Mouse (Mus musculus) lung, embryonic 15.5 days (tissue): Measurements from ENCODE around the gene Asic4. TPM values are rescaled to one million over a fixed set of nuclear protein-coding genes. Genes with fewer than 3 reads are reported as not detected.

Experiments
- ATAC-seq: fragments of 200-750 bp; cut with Nextera tagmentation; 2 replicates; pipeline ENCODE4 v1.8.0; 2017; ENCODE audit warnings: moderate number of reproducible peaks, borderline replicate concordance; ENCODE audit not compliant: low FRiP score, low TSS enrichment; ENCODE audit errors: extremely low read depth
- H3K27ac ChIP-seq: fragments of 300-500 bp; sonication (generic); 2 replicates; pipeline ENCODE4 v1.5.1; 2015; ENCODE audit warnings: moderate library complexity, mild to moderate bottlenecking, inconsistent platforms
- H3K27me3 ChIP-seq: fragments of 300-500 bp; sonication (generic); 2 replicates; pipeline ENCODE4 v1.6.1; 2015; ENCODE audit warnings: inconsistent platforms
- H3K36me3 ChIP-seq: fragments of 300-500 bp; sonication (generic); 2 replicates; pipeline ENCODE4 v1.6.1; 2015; ENCODE audit warnings: inconsistent platforms
- H3K4me1 ChIP-seq: fragments of 300-500 bp; sonication (generic); 2 replicates; pipeline ENCODE4 v1.6.1; 2015; ENCODE audit warnings: inconsistent platforms
- H3K4me2 ChIP-seq: fragments of 300-500 bp; sonication (generic); 2 replicates; pipeline ENCODE4 v1.6.1; 2015; ENCODE audit warnings: inconsistent platforms, mild to moderate bottlenecking, moderate library complexity
- H3K4me3 ChIP-seq: fragments of 300-500 bp; sonication (generic); 2 replicates; pipeline ENCODE4 v1.5.1; 2015; ENCODE audit warnings: mild to moderate bottlenecking, inconsistent platforms
- H3K9ac ChIP-seq: fragments of 300-500 bp; sonication (generic); 2 replicates; pipeline ENCODE4 v1.6.1; 2015; ENCODE audit warnings: inconsistent platforms
- H3K9me3 ChIP-seq: fragments of 300-500 bp; sonication (generic); 2 replicates; pipeline ENCODE4 v1.6.1; 2016; ENCODE audit warnings: inconsistent platforms
- WGBS: fragments of 180-500 bp; shearing (Covaris S2); methylation state at CpG from one replicate; pipeline ENCODE4 v1.1.7; 2015; 5-methylcytosine and 5-hydroxymethylcytosine counted together
- polyA plus RNA-seq: library from polyadenylated mRNA; unstranded; fragments of >200 nt; fragmentation: Nextera tagmentation; extraction: Ambion mirVana; gene quantifications from 2 replicates; pipeline ENCODE4 v1.2.1, GENCODE M21; 2015

Asic4 gene
- polyA plus RNA-seq, 1 experiment from 2014 or later = 0.26 TPM

DNA sequence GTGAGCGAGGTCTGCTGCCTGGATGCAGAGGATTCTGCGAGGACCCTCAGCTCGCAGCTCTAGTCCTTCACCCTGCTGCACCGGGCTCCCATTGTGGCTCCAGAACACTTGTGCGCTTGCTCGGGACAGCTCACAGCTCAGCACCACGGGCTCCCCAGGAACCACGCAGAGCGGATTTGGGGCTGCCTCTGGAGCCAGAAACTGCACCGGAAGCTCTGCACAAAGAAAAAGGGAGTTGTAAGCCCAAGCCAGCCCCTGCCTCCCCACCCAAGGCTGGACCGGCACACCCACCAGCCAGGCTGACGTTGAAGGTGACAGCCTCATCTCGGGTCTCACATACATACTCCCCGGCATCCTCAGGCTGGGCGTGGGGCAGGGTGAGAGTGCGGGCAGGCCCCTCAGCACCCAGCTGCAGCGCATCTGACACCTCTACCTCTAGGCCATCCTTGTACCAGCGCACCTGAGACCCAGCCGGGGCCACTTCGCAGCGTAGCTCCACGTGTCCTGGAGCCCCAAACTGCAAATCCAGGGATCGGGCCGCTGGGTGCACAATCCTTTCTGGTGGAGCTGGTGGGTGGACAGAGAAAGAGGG, 42.4 kb downstream of the Asic4 start:
- H3K4me1 ChIP-seq = peaks cover 7% of the 10 kb centered on the region; the same call in 1 of the 2 replicates
- no peak for ATAC-seq
- no peak overlapping the region for H3K4me3 ChIP-seq
- peaks cover 17% of the 10 kb centered on the region for H3K27me3 ChIP-seq
- no peak overlapping the region for H3K9ac ChIP-seq
- 60% methylated on average over 24 of the region's 24 CpGs for WGBS
- H3K36me3 ChIP-seq = peaks cover 53% of the 10 kb centered on the region
- no peaks in the 10 kb centered on the region for H3K9me3 ChIP-seq
- no peak overlapping the region for H3K4me2 ChIP-seq
- H3K27ac ChIP-seq = no peak overlapping the region

DNA sequence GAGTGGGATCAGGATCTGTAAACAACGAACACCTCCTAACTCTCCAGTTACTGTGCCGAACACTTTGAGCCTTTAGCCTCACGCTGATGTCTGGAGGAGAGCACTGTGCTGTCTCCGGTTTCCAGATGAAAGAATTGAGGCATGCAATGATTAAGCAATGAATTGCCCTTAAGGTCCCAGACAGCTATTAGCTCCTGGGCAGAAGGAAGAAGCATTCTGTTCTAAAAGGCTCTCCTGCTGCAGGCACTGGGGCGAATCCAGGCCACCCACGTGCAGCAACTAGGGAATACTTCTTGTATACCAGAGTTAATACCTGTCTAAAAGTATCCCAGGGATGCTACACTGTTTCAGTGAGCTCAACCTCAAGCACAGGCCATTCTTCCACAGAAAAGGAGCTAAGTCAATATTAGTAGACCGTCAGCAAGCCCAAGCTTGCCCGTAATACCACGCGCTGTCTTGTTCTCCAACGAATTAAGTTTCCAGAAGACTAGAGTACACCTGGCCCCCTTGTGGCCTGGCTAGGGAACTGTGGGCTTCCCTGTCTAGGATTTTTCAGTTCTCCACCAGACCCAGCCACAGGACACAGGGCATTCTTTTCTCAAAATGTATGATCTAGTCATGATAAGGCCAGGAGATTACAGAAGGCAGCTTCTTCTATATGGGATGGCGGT, 44.8 kb downstream of the Asic4 start:
- Histone ChIP-seq H3K9me3 (no peaks in the 10 kb centered on the region), H3K4me1 (no peaks in the 10 kb centered on the region), H3K4me3 (no peak overlapping the region), H3K36me3 (peaks cover 70% of the 10 kb centered on the region), H3K27me3 (no peaks in the 10 kb centered on the region; the same call in 1 of the 2 replicates), H3K4me2 (no peak overlapping the region), H3K9ac (no peak overlapping the region), H3K27ac (no peak overlapping the region)
- no peak for ATAC-seq
- 51% methylated on average over 12 of the region's 12 CpGs for WGBS

DNA sequence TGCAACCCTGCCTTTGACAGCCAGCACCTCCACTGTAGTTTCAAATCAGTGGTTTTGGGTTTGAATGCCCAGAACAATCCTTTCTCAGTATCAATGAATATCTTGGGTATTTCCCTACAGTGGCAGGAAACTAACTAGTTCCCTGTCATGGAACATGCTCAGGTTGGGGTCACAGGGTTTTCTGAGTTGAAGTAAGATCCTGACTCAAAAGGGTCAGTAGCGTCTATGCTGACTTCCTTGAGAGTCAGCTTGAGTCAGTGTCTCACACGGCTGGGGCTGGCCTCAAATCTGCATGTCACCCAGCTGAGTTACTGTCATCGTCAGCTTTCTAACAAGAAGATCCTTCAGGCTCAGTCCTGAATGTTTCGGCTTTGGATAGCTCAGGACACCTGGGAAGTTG, 48.7 kb downstream of the Asic4 start:
- Histone ChIP-seq H3K27me3 (no peaks in the 10 kb centered on the region), H3K4me2 (no peak overlapping the region), H3K27ac (no peak overlapping the region), H3K4me1 (peaks cover 7% of the 10 kb centered on the region), H3K9me3 (no peaks in the 10 kb centered on the region), H3K9ac (no peak overlapping the region), H3K36me3 (peaks cover 78% of the 10 kb centered on the region), H3K4me3 (no peak overlapping the region)
- 77% methylated on average over 4 of the region's 4 CpGs for WGBS
- no peak for ATAC-seq

DNA sequence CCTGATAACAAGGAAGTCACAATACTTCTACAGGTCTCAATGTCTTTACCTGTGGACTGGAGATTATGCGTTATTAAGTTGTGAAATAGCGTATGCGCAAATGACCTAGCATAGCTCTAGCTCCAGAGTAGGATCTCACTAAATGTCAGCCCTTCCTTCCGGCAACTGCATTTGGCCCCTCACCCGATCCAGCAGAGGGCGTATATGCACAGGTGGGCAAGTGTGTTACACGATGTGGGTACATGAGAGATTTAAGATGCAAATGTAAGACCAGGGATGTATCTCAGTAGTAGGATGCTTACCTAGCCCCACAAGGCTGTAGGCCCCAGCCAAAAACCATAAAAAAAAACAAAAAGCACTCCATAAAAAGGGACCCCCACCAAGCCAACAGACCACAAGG, 49.2 kb downstream of the Asic4 start:
- 73% methylated on average over 7 of the region's 7 CpGs for WGBS
- Histone ChIP-seq H3K4me3 (no peak overlapping the region), H3K9me3 (no peaks in the 10 kb centered on the region), H3K36me3 (peaks cover 81% of the 10 kb centered on the region), H3K4me2 (no peak overlapping the region), H3K4me1 (peaks cover 12% of the 10 kb centered on the region), H3K27me3 (no peaks in the 10 kb centered on the region), H3K9ac (no peak overlapping the region), H3K27ac (no peak overlapping the region)
- no peak for ATAC-seq

DNA sequence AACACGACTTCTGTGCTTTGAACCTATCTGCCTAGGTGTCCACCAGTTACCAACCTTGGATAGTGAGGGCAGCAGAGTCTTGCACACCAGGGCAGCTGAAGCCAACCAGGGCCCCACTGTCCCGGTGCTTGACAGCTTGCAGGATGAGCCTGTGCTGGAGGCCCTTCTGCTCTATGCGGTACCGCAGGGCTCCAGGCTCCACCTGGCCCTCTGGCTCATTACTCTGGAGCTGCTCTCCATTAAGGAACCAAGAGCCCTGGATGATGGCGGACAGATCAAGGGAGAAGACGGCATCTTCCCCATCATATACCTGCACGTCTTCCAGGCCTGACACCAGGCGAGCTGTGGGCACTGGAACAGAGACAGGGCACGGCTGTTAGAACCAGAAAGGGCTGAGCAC, 51.7 kb downstream of the Asic4 start:
- Histone ChIP-seq H3K27ac (no peak overlapping the region), H3K4me2 (no peak overlapping the region), H3K36me3 (peaks cover 67% of the 10 kb centered on the region)

DNA sequence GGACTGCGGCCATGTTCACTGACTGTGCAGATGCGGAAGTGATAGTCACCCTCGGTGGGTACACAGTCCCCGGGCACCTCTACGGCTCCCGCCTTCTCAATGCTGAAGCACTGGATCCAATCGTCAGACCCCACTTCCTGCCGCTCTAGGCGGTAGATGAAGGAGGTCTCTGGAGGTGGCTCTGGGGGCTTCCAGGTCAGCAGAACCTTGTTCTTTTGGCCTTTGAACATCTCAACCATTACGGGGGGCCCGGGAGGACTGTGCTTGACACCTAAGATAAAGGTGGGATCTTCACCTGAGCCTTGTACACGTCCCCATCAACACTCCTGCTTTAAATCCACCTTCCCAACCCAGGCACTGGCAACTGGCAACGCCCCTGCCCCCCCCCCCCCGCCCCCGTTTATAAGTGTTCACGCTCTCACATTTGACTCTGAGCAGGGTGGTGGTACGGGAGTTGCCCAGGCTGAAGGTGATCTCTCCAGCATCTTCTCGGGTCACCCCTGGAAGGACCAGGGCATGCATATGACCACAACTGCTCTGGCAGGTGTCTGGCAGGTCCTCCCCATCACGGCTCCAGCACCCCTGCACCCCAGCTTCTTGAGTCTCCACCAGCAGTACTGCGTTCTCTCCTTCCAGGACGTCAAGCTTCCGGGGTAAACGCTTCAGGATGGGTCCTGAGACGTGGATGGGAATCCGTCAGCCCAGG, 52.9 kb downstream of the Asic4 start:
- H3K27ac ChIP-seq = no peak overlapping the region
- peak overlapping the region; percentile 79 for H3K4me2 ChIP-seq
- no peak overlapping the region for H3K4me3 ChIP-seq
- no peak for ATAC-seq
- no peaks in the 10 kb centered on the region for H3K9me3 ChIP-seq
- H3K9ac ChIP-seq = no peak overlapping the region
- WGBS = 85% methylated on average over 25 of the region's 25 CpGs
- peaks cover 56% of the 10 kb centered on the region for H3K36me3 ChIP-seq
- H3K27me3 ChIP-seq = no peaks in the 10 kb centered on the region
- H3K4me1 ChIP-seq = peaks cover 31% of the 10 kb centered on the region

More for the DNA sequence above, 51.7 kb downstream of the Asic4 start:
- H3K9me3 ChIP-seq = no peaks in the 10 kb centered on the region
- no peak for ATAC-seq
- H3K9ac ChIP-seq = no peak overlapping the region
- H3K27me3 ChIP-seq = no peaks in the 10 kb centered on the region
- H3K4me3 ChIP-seq = no peak overlapping the region
- 93% methylated on average over 9 of the region's 9 CpGs for WGBS
- peaks cover 25% of the 10 kb centered on the region for H3K4me1 ChIP-seq

DNA sequence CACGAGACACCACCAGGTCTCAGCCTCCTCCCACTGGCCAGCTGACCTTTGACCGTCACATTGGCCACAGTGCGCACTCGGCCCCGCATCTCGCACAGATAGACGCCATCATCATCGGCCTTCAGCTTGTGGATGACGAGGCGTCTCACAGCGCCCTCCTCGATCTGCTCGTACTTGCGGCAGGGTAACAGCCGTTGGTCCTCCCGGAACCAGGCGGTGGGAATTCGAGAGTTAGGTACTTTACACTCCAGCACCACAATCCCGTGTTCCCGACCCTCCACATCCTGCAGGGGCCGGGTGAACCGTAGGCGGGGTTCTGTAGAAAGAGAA, 53.4 kb downstream of the Asic4 start:
- Histone ChIP-seq H3K27ac (no peak overlapping the region), H3K27me3 (no peaks in the 10 kb centered on the region), H3K9ac (no peak overlapping the region), H3K36me3 (peaks cover 51% of the 10 kb centered on the region), H3K4me1 (peaks cover 31% of the 10 kb centered on the region), H3K4me3 (peak overlapping the region; percentile 7; the same call in 1 of the 2 replicates), H3K9me3 (no peaks in the 10 kb centered on the region), H3K4me2 (peak overlapping the region; percentile 79)
- 71% methylated on average over 23 of the region's 23 CpGs for WGBS
- no peak for ATAC-seq

DNA sequence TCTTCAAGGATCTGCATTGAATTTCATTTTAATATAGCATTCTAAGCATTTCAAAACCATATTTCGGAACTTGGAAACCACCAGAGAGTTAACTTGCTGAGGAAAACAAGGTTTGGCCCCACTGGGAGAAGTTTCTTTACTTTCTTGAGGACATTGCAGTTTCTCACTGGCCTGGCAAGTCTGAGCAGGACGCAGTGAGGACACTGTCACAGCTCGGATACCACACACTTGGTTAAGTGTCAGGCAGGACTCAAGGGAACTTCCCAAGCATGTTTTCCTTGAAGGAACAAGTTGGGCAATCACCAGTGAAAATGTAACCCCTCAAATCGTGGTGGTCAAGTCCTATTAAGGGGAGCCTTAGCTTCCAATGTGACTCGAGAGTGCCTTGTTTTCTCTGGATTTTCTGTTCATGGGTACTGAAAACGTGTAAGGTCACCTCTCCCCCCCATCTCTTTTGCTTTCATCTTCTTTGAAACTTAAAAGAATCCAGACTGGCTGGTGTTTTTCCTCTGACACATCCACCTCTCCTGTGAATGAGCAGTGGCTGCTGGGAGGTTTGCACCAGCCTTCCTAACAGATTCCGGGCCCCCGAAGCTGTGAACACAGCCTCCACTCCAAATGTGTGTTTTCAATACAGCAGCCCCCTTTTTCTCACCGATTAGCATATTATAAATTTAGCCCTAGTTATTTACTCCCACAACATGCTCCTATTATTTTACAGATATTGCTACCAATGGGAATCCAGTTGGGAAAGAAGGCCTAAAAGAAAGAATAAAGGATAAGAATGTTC, 54.2 kb downstream of the Asic4 start:
- Histone ChIP-seq H3K9ac (peak overlapping the region; percentile 99), H3K4me3 (peak overlapping the region; percentile 79), H3K36me3 (peaks cover 42% of the 10 kb centered on the region), H3K4me2 (peak overlapping the region; percentile 79), H3K27me3 (no peaks in the 10 kb centered on the region), H3K4me1 (peaks cover 31% of the 10 kb centered on the region), H3K9me3 (no peaks in the 10 kb centered on the region), H3K27ac (peak overlapping the region; percentile 98)
- 43% methylated on average over 9 of the region's 9 CpGs for WGBS
- ATAC-seq = no peak

DNA sequence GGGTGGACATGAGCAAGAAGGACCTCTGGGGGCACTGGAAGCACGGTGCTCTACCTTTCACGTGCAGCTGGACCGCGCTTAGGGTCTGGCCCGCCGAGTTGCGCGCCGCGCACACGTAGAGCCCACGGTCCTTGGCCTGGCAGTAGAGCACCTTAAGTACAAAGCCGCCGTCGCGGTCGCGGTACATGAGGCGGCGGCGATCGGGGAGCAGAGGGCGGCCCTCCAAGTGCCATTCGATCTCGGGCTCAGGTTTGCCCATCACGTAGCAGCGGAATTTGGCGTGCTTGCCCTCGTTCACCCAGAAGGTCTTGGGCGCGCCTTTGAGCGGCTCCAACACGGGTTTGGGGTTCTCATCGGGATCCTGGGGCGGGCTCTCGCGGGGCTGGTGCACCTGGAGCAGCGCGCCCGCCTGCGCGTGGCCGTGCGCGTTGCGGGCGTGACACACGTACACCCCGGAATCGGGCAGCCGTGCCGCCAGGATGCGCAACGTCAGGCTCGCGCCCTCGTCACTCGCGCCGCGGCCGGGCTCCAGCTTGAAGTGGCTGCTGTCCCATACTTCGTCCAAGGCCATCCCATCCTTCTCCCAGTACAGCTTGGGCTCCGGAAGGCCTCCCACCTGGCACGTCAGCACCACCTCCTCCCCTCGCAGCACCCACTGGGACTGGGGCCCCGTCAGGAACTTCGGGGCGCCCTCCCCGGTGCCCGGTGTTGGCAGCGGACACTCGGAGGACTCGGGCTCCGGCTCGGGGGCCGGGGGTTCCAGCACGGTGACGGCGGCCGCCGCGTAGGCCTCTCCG, 55.1 kb downstream of the Asic4 start:
- Histone ChIP-seq H3K4me1 (peaks cover 34% of the 10 kb centered on the region), H3K27ac (peak overlapping the region; percentile 98), H3K9ac (peak overlapping the region; percentile 99), H3K36me3 (peaks cover 33% of the 10 kb centered on the region), H3K27me3 (no peaks in the 10 kb centered on the region), H3K9me3 (no peaks in the 10 kb centered on the region), H3K4me2 (peak overlapping the region; percentile 79), H3K4me3 (peak overlapping the region; percentile 79)
- peak; percentile 43 for ATAC-seq
- under 1% methylated on average over 84 of the region's 84 CpGs for WGBS

DNA sequence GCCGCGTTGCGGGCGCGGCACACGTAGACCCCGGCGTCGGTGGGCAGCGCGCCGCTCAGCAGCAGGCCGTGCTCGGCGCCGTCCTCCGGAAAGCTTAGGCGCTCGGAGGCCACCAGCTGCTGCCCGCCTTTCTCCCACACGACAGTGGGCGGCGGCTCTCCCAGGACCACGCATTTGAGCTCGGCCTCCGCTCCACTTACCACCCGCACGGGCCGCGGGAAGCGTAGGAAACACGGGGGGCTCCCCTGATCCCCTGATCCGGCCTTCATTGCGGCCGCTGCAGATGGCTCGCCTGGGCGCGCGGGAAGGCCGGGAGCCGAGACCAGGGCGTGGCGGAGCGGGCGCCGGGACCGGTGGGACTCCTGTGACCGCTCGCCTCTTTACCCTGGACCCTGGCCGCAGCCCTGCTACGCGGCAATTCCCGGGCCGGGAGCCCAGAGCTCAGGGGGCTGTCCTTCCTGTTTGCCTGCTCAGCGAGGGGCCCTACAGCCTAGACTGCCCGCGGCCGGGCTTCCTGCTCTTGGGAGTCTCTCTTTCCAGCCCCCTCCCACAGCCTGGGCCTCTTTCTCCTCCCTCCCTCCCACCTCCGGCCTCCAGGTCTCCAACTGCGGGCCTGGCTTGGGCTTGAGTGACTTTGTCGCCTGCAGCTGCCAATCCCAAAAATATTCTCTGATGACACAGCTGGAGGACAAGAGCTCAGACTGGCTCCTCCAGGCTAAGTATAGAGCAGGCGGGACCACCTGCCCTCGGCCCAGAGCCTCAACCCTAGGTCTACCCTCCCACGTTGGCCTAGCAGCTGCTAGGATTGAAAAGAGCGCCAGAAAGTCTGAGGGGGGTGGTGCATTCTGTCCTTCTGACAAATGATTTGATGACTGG, 56.0 kb downstream of the Asic4 start, which contains the start of gene Obsl1:
Gene Obsl1 (minus strand): TSS at position 497 of the 876 bp plus-strand sequence.
- H3K27me3 ChIP-seq = no peaks in the 10 kb centered on the region
- H3K27ac ChIP-seq = peak within 1 kb of the TSS; percentile 98
- no peaks in the 10 kb centered on the region for H3K9me3 ChIP-seq
- under 1% methylated on average over 63 of the region's 65 CpGs for WGBS
- H3K9ac ChIP-seq = peak within 1 kb of the TSS; percentile 99
- peaks cover 25% of the 10 kb centered on the region for H3K36me3 ChIP-seq
- H3K4me1 ChIP-seq = peaks cover 39% of the 10 kb centered on the region
- ATAC-seq = peak; percentile 94
- peak within 1 kb of the TSS; percentile 79 for H3K4me2 ChIP-seq
- peak within 1 kb of the TSS; percentile 79 for H3K4me3 ChIP-seq
